Mouse (Mus musculus) megakaryocyte, embryonic 14.5 days (primary cell): ENCODE measurements at regions not wholly inside any gene's neighbourhood (a gene's known extent, or its start where the extent isn't known, plus 50 kb on each side); places are given as distances from the start of the nearest gene placed in this dataset.

ENCODE experiments used
- FLI1 ChIP-seq: IDR thresholded peaks from 2 replicates; pipeline ENCODE4 v1.6.1; 2012; ENCODE audit warnings: low read length, inconsistent platforms, mixed read lengths
- GATA1 ChIP-seq: IDR thresholded peaks from 3 replicates; pipeline ENCODE4 v1.6.1; 2012; ENCODE audit warnings: mixed read lengths, low read length, inconsistent platforms, borderline replicate concordance

DNA sequence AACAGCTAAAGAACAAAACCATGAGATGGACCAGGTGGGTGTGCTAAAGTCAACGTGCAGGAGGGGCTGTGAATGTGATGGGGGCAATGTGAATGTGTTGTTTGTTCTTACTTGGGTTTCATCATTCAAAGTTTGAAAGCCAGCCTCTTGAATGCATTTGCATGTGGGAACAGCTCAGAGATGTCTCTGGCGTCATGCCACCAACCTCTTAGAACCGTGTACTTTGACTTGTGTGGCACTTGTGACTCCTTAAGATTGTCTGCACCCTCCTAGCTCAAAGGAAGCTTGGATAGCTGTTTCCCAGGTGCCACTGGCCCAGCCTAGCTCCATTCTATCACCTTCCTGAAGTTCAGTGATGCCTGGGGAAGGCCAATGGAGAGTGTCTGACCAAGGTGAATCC is 147.2 kb upstream of the Irf2bp2 start:
- TF ChIP-seq GATA1 (no peak), FLI1 (no peak)
